Mouse (Mus musculus) gastrocnemius, postnatal 25 days (tissue): ENCODE data around the gene Etnk2. TPM values are rescaled to one million over a fixed set of nuclear protein-coding genes. Genes with fewer than 3 reads are reported as not detected.

Experiments
- DNase-seq: peaks from one replicate; pipeline ENCODE4 v3.0.0; 2022
- total RNA-seq, 2 experiments: library from RNA; stranded (reverse); gene quantifications; 1 replicate in 1 of 2; 2 replicates in 1 of 2; pipeline ENCODE4 v1.2.3; 2021

Etnk2 gene
- total RNA-seq, 2 experiments from 2014 or later, result 0.13 TPM; not detected in 1

DNA sequence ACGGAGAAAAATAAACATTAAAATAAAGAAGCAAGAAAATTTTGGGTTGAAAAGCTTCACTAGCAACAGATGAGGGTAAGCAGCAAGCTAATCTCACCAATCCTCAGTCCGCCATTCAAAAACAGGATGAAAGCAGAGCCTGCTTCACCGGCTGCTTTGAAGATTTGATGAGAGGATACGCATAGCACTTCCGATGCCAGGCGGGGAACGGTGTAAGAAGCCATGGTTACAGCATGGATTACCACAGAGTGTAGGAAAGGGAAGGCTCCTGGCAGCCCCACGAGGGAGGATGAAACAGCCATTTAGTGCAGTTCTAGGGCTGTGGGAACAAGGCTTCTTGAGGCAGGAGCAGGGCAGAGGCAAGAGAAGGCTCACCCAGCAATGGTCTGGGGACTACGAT lies 11.6 kb upstream of the Etnk2 start:
- no peak for DNase-seq

DNA sequence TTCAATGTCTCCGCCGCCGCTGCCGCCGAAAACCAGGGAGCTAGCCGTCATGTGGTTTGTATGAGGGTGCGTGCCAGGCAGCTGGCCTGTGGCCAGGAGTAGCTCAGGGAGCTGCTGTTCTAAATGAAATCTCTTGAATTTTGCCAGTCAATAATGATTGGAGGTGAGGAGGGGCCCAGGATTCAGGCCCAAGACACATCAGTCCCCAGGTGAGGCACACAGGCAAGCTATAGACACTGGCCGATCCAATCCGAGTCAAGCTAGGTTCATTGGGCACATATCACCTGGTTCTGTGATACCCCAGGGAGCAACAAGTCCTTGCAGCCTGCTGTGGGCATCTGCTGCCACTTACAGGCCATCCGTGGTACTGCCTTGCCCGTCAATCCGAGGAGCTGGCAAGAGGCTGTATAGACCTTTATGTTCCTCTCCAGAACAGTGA lies 10.0 kb upstream of the Etnk2 start:
- peak; percentile 36 for DNase-seq

DNA sequence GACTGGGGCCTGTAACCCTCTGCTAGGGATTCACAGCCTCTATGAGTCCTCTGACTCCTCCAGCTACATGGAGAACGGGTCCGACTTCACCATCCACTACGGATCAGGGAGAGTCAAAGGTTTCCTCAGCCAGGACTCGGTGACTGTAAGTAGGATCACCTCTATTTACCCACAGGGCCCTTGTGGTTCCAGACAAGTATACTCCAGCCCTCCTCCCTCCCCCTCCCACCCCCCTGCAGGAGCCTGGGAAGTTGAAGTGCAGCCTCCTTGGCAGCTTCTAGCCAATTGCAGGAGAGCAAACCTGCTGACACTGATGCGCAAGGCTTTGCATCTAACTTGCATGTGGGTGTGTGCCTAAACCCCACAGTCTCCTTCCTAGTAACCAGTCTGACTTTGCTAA lies 7.9 kb upstream of the Etnk2 start:
- no peak for DNase-seq

DNA sequence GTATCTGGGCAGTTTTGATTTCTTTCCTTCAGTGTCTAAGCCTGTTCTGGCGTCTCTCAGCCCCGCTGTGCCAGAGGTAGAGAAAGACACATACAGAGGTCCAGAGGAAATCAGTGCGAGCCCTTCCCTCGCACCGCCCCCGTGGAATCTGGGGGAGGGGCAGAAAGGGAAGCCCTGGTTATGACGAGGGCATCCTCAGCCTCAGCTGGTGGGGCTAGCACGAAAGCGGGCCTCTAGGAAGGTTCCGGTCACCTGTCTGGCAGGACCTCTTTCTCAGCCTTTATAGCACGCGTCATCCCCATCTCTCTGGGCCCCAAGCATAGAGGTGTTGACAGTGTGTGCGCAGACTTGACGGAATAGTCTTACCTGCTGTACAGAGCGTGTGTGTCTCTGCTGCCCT lies 7.5 kb upstream of the Etnk2 start:
- no peak for DNase-seq

DNA sequence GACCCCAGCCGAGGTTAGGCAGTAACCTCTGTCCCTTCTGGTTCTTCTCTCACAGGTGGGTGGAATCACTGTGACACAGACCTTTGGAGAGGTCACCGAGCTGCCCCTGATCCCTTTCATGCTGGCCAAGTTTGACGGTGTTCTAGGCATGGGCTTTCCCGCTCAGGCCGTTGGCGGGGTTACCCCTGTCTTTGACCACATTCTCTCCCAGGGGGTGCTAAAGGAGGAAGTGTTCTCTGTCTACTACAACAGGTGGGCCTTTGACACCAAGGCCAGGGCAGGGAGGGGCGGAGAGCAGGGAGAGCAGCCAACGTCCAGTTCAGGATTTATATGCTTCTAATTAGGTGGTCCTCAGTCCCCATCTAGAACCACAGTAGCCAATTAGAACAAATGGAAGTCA lies 7.0 kb upstream of the Etnk2 start:
- no peak for DNase-seq

DNA sequence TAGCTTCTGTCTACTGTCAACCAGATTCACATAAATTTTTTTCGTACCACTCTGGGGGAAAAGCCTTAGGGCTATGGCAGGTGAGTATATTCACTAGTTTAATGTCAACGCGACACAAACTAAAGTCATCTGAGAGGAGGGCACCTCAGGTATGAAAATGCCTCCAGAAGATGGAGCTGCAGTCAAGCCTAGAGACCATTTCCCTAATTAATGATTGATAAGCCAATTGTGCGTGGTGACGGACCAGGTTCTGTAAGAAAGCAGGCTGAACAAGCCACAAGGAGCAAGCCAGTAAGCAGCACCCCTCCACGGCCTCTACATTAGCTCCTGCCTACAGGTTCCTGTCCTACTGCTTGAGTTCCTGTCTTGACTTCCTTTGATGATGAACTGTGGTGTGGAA lies 2.4 kb upstream of the Etnk2 start:
- DNase-seq, result no peak

DNA sequence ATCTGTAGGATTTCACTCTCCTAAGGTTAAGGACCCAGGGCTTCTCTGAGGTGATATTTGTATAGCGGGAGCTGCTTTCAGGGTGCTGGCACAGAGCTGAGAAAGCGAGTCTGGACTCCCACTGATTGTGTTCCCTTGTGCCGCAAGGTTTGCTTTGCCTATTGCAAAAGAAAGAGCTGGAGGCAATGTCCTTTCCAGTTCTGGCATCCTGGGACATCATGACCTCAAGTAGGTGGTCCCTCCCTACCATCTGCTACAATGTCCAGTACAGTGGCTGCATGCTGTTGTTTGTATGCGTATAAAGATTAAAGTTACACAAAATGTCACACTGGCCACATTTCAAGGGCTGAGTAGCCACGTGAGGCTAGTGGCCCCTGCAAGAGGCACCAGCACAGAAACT lies 1.3 kb upstream of the Etnk2 start:
- DNase-seq, result no peak

DNA sequence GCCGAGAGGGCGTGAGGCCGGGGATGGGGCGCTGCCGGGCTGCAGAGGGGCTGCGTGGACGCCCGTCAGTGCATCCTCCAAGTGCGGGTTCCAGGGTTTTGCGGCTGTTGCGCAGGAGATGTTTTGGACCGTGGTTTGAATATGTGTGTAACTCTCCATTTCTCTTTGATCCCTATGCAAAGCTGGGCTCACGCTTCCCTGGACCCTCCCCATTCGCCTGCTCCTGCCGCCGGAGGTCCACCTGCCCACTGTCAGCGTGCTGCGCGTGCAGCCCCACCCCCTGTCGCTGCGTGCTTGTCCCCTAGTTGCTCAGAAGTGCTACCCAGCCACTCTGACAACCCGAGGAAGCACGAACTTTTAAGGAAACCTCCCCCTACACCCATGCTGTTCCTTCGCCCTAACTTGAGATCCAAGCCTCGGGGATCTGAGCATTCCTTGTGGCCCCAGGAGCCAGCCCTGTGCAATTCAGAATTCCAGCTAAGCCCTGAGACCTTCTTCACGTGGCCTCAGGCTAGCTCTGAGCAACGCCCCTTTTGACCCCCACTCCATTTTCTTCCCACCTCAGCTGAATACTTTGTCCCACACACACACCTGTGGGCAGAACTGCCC lies 754 bp downstream of the Etnk2 start:
- no peak for DNase-seq

DNA sequence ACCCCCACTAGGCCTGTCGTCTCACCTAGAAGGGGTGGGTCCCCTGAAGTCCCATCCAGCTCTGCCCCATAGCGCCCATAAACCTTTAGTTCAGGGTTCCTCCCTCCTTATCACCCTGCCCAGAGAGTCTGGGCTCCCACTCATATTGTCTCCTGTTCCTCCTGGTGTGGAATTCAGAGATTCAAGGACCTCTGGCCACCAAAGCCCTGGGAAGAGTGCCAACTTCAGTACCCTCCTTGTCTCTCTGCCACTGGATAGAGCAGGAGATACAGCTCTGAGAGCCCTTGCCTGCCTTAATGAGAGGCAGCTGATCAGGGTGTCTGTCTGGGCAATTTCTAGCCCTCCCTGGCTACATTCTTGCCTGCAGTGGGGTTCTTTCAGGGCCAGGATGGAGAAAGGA lies 1.5 kb downstream of the Etnk2 start:
- DNase-seq, result no peak

DNA sequence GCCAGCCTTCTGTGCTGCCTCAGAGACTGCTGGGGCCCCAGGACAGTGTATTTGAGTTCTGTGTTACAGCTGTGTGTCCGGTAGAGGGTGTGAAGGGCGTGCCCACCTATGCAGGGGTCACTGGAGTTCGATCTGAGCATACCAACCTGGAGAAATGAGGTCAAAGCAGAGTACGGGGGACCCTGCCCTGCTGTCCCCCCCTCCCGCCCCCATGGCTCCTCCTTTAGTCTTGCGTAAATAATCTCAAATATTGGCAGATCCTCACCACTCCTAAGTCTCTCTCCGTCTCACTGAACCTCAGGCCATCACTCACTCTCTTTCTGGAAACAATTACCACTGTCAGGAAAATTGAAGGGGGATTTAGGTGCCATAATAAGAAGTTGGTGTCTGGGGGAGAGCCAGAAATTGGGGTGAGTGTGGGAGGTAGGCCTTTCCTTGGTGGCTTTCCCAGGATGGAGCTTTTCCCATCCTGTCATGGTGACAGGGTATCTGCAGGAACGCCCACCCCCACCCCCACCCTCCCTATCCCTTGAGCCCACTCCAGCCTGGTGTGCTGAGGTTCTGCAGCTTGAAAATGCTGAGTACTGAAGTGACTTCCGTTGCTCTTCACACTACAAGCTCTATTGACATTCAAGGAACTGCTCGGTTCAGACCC lies 3.7 kb downstream of the Etnk2 start:
- no peak for DNase-seq

DNA sequence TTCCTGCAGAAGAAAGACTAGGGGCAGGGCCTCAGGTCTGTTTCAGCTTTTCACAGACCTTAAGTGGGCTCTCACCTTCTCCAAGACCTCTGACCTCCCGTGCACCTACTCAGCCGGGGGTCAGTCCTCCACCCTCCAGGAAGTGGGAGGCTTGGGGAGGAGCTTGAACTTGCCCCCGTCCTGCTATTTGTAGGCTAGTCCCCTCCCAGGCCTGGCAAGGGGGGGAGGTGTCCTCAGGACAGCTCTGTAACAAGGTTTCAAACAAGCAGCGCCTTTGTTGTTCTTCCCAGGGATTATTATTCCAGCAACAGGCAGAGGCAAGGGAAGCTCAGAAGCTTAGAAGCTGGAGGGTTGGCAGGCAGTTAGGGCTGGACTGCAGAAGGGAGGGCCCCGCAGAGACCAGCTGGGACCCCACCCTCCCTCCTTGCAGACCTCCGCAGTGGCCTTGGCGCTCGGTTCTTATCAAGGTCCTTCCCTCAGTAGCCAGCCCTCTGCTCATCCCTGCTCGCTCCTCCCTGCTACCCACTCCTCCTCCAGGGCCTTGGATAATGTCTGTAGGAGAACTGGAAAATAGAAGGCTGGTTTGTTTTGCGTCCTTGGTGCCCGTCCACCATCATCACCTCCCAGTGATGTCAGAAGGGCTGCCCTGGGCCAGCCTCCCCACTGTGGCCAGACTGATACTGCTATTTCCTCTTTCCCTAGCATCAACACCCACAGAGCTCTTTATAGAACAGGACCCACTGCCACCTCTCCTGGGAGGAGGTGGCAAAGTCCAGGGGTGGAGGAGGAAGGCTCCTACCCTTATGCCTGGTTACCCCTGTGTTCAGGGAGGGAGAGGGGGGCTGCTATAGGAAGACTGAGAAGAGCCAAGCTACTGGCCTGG lies 4.5 kb downstream of the Etnk2 start:
- DNase-seq, result no peak

DNA sequence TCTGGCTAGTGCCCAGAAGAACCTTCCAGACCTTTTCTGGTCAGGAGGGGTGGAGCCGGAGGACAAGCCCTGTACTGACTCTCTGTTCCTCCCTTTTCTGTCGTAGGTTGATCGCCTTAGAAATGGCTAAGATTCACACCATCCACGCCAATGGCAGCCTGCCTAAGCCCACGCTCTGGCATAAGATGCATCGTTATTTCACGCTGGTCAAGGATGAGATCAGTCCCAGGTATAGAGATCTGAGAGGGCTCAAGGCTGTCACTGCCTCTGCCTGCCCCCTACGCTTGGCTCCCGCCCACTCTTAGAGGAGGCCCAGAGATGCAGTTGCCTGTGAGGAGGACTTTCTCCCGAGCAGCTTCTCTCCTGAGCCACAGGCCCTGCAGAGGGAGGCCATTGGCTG lies 5.3 kb downstream of the Etnk2 start:
- DNase-seq, result no peak

DNA sequence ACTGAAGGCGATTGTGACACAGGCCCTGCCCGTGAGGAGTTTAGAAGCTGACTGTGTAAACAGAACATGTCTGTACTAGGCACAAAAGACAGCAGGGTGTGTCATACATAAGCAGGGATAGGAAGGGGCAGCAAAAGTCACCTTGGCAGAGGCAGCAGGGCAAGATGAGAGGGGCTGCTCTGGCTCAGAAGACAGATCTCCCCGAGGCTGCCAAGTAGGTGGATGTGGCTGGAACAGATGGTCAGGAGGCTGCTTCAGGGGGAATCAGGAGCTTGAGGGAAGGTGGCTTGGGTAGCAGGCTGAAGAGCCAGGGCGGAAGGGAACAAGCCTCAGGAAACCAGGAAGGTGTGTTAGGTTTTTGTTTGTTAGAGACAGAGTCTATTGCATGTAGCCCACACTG lies 7.0 kb downstream of the Etnk2 start:
- DNase-seq, result no peak

DNA sequence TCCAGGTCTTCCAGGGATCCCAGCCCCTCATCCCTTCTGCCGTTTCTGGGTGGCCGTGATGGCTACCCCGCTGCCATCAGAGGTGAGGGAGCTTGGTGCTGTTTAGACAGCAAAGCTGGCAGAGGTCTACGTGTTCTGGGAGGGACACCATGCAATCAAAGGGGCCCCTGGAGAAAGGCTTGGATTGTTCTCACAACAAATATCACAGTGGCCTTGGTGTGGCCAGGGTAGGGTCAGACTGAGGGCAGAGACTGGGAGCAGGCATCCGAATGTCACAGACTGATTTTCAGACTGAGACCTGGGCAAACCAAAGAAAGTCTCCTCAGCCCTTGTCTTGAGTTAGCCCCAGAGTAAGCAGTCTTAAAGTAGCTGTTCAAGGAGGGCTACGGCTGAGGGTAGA lies 8.1 kb downstream of the Etnk2 start:
- no peak for DNase-seq

DNA sequence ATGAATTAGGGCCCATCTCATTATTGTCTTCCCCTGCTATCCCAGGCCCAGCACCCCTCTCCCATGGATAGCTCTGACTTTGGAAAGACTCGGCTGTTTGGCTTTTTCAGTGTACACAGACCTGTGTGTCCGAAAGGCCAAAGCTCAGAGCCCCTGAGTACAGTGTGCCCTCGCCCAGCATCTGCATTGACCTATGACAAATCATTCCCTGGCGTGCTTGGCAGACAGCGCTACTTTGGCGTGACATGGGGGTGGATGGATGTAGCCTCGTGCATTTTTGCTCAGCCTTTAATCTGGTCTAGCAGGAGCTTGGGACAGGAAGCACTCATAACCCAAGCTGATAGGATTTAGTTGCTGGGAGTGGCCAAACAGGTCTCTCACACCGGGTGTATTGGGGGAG lies 8.7 kb downstream of the Etnk2 start:
- DNase-seq, result no peak

DNA sequence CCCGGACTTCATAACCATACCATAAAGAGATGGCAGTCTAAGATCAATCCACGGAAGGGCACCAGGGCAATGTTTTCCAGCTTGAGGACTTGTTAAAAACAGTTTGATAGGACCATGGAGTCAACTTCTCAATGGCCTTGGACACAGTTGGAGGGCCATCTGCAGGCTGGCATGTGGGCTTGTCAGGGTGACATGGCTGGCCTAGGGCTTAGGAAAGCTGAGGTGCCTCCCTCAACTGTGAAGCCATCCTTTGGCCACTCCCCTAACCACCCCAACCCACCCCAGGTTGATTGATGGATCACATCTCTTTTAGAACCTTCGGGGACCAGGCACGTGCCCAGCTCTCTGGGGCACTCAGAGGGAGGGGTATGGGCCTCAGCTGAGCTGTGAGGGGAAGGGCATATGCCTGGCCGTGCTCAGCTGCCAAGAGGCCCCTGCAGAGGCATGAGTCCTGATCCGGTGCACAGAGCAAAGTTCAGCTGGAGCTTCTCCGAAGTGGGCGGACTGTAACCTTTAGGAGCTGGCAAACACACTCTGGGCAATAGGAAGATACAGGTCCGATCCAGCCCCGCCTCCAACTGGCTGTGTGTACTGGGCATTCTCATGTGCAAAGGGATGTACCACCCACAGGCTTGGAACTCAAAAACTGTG lies 12.4 kb downstream of the Etnk2 start:
- DNase-seq, result no peak

DNA sequence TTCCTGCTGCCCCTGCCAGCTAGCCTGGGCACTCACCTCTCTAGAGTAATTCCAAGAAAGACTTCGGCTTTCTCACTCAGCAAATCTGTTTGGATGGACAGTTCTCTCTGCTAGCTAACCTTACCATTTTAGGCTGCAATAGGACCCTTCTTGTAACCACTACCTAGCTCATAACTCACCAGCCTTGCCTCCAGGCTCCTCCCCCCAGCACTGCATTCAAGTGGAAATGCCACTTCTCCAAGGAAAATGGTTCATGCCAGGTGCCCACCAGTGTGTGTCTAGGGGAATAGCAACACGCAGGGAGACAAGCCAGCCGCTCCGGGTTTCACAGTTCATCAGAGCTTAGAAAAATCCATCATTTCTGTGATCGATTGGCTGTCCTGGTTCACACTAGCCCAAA lies 14.2 kb downstream of the Etnk2 start:
- no peak for DNase-seq

DNA sequence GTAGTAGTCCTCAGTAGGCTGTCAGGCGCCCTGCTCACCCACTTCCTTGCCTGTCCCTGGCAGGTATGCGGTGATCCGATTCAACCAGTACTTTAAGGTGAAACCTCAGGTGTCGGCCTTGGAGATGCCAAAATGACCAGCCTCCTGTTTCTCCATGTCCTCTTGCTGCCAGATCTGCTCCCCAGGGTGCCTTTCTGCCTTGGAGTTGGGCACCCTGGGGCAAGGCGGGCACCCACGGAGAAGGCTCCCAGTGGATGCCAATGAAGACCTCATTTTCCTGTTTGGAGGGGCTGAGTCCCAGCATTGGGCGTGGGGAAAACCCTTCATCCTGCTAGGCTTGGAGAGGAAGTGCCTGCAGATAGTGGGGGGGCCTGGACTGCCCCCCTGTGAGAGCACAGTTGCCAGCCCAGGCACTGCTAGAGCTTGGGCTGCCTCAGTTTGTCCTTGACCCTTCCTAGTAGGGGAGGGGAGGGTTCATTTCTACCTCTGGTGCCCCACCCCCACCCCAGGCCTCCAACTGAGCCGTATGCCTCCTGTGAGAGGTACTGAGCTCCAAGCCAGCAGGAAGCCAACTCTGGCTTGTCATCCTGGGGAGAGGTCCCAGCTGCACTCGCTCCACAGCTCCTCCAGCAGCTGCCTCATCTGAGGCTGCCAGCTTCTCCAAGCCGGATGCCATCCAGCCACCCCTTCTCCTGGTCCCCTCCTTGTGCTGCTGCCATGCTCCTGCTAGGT lies 16.0 kb downstream of the Etnk2 start:
- DNase-seq, result no peak

DNA sequence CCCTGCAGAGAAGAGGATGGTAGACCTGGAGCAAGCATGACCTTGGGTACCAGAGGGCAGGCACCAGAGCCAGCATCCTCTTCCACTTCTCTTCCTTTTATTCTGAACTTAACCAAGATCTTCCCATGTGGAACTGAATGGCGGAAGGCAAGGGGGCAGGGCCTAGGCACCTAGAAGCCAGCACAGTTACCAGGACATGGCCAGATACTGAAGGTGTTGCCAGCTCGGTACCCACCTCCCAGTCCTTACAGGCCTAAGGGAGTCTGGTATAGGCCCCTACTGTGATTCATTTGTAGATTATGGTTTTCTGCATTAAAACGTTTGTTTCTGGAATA lies 16.6 kb downstream of the Etnk2 start:
- no peak for DNase-seq

DNA sequence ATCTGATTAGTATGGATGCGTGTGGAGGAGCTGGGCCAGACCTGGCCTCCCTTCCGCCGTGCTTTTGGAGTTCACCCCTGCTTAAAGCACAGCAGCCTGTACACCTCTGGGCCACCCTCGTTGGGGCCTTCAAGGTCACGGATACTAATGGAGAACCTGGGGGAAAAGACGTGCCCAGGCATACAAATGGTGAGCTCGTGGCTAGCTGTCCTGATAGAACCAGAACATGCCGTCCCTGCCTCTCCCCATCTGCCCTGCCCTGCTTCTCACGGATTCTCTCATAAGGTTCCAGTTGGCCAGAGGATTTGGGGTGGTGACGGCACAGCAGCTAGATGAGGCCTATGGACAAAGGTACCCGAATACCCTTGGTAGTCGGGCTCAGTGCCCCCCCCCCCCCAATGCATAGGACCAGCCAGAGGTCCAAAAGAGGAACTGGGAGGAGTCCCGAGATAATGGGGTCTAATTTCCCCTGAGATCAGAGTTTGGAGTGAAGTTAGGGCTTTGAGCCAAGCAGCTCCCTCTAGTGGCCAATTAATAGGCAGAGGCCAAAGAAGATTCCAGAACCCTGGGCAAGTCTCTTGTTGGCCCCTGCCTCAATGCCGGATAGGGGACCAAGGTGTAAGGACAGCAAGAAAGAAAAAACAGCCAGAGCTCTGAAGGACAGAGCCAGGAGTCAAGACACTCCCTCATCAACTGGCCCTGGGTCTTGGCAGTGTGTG lies 17.1 kb downstream of the Etnk2 start:
- DNase-seq, result no peak

DNA sequence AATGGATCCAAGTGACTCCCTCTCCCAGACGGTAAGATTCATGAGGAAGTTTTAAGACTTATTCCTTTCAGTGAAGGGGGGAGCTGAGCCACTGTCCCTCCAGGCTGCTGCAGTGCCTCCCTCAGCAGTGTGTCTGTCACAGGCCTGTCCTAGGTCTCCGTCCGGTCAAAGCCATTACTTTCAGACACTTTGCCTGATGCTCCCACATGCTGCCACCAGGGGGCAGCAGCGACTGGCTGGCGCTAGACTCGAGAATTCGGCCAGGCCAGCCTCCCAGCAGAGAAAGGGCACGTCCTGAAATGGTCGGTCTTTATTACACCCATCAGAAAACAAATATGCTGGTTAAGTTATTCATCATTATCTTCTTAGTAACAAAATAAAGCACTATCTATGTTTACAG lies 18.6 kb downstream of the Etnk2 start:
- DNase-seq, result peak; percentile 73
